Mouse (Mus musculus) heart, postnatal 0 days (tissue): ENCODE results near the gene Vangl1.

ENCODE experiments used
- CTCF ChIP-seq: IDR thresholded peaks from 2 replicates; pipeline ENCODE4 v1.5.1; 2016; ENCODE audit warnings: antibody characterized with exemption, control low read depth, low read depth
- EP300 ChIP-seq: IDR thresholded peaks from 2 replicates; pipeline ENCODE4 v1.6.1; 2016; ENCODE audit warnings: antibody characterized with exemption, low read depth

GRCm38 (mm10) chr3:102252927-102253326, 48.4 kb upstream of the Vangl1 start:
- no peak for TF ChIP-seq EP300
- no peak for TF ChIP-seq CTCF
